Mouse (Mus musculus) left cerebral cortex, postnatal 10 days (tissue): ENCODE results near the gene Gm773. TPM values are rescaled to one million over a fixed set of nuclear protein-coding genes. Genes with fewer than 3 reads are reported as not detected.
"Not testable (repeated sequence)": the region's sequence is repeated elsewhere in the genome, so short reads cannot be mapped to it uniquely, and the experiment has no call there.

Experiments used
- DNase-seq, 2 experiments: peaks; one replicate each; pipeline ENCODE4 v3.0.0; 2021 to 2022; ENCODE audit warnings: low spot score in 2 of 2, mixed read lengths in 1 of 2; ENCODE audit errors: extremely low spot score in 1 of 2
- intact Hi-C: fragments of 180-260 bp; cut with DNase I; formaldehyde crosslinking; loops from one replicate; pipeline ENCODE4 v1.15.1; 2025
- total RNA-seq, 2 experiments: library from RNA; stranded (reverse); gene quantifications; 2 replicates each; pipeline ENCODE4 v1.2.3; 2021

The Gm773 gene
- total RNA-seq = not detected

GRCm38 (mm10) chrX:56212771-56213170 lies at the start of gene Gm773:
Gene Gm773 (minus strand): TSS chrX:56212881.
- intact Hi-C loops = no loop called here
- no peak for DNase-seq

DNA sequence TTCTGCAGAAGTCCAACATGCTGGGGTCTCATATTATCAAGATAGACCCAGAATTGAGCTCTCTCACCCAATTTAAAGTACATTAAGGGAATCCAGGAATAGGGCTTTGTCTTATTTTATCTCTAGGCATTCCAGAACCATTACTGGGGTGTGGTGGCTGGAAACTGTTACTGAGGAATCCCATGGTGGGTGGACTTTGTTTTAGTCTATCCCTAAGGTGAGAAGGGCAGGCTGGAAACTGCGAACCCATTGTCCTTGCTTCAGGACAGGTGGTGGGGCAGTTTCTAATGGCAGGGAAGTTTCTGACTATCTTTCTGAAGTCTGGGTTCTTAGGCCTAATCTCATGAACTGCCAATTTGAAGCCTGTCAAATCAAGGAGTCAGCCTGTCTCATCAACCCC lies 26.2 kb downstream of the Gm773 start:
- intact Hi-C loops, DNase-seq: not testable (repeated sequence)

GRCm38 (mm10) chrX:56151396-56151795 lies 61.3 kb downstream of the Gm773 start:
- intact Hi-C loops = no loop called here
- DNase-seq = no peak

Other genes starting within 250 kb of the Gm773 start
- gene 3830403N18Rik, start 76.3 kb downstream of the Gm773 start, total RNA-seq = under 1 TPM in 1 of 2 experiments, not detected in 1; 0.34 TPM
- gene Zfp449, start 133.5 kb upstream of the Gm773 start, total RNA-seq = 1 to 10 TPM; 4.6 to 5.3 TPM
- 10 to 100 TPM; 42.6 to 48.1 TPM for gene Smim10l2a, start 161.7 kb upstream of the Gm773 start, total RNA-seq
- gene Gm2174, start 235.1 kb upstream of the Gm773 start, total RNA-seq = not detected
- gene Ints6l, start 242.0 kb upstream of the Gm773 start, total RNA-seq = 10 to 100 TPM; 32.0 to 40.7 TPM